In the genomic region with DNA sequence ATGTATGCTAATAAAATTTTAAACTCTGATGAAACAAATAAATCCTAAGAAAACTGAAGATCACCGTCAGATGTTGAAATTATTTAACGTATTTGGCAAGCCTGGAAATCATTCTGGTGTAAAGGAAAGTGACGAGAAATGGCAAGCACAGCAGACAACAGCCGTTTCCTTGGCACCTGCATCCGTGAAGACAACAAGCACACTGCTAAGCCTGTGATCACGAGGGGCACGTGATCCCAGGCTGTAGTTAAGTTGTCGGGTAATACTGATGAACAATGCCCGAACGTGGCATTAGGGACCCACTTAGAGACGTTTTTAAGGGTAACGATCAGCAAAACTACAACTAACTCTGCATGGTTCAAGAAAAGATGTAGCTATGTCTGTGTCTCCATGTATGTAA, we compare ENCODE assay signal across 29 mouse cellular contexts. TPM values are rescaled to one million over a fixed set of nuclear protein-coding genes. Genes with fewer than 3 reads are reported as not detected.
DNase-seq lines count a peak whose midpoint lies in the region; ATAC-seq lines count a peak whose summit lies in the region.
"Had no signal": no experiment of that assay in that cellular context is flagged by ENCODE, and none has a peak within 500 bp of the region (broad histone marks: within the 10 kb centered on the region; RNA-seq: fewer than 3 reads in every experiment).

No protein-coding gene starts in this region.

- H3K4me2 ChIP-seq in hindbrain, embryonic 14.5 days (replicated peaks) = peak overlapping the region; percentile 12; the same call in 1 of the 2 replicates
- no peak overlapping the region for H3K4me2 ChIP-seq in hindbrain, embryonic 12.5 days (replicated peaks)
- no peak overlapping the region for H3K4me2 ChIP-seq in midbrain, embryonic 14.5 days (ENCODE audit: low read length)
- no peak overlapping the region for H3K4me2 ChIP-seq in midbrain, embryonic 13.5 days (replicated peaks)
- H3K4me2 ChIP-seq: embryonic facial prominence, embryonic 13.5 days; heart, embryonic 15.5 days; intestine, embryonic 15.5 days; limb, embryonic 13.5 days; liver, embryonic 12.5 days; midbrain, embryonic 12.5 days had no signal

- H3K9ac ChIP-seq in hindbrain, embryonic 14.5 days = no peak overlapping the region
- H3K9ac ChIP-seq in hindbrain, embryonic 12.5 days = no peak overlapping the region
- no peak overlapping the region for H3K9ac ChIP-seq in midbrain, embryonic 14.5 days (replicated peaks; ENCODE audit: low read length)
- H3K9ac ChIP-seq in midbrain, embryonic 13.5 days (replicated peaks) = no peak overlapping the region
- H3K9ac ChIP-seq: embryonic facial prominence, embryonic 13.5 days; heart, embryonic 15.5 days; intestine, embryonic 15.5 days; limb, embryonic 13.5 days; liver, embryonic 12.5 days; midbrain, embryonic 12.5 days had no signal

- H3K27me3 ChIP-seq in hindbrain, embryonic 14.5 days (ENCODE audit: control insufficient read depth, insufficient read depth, low read length) = no peaks in the 10 kb centered on the region
- no peaks in the 10 kb centered on the region for H3K27me3 ChIP-seq in hindbrain, embryonic 12.5 days
- no peaks in the 10 kb centered on the region for H3K27me3 ChIP-seq in midbrain, embryonic 14.5 days (ENCODE audit: control insufficient read depth, insufficient read depth, low read length)
- H3K27me3 ChIP-seq in midbrain, embryonic 13.5 days = no peaks in the 10 kb centered on the region
- H3K27me3 ChIP-seq: embryonic facial prominence, embryonic 13.5 days; heart, embryonic 15.5 days; intestine, embryonic 15.5 days; limb, embryonic 13.5 days; liver, embryonic 12.5 days; midbrain, embryonic 12.5 days had no signal

- H3K27ac ChIP-seq in hindbrain, embryonic 14.5 days = no peak overlapping the region
- no peak overlapping the region for H3K27ac ChIP-seq in hindbrain, embryonic 12.5 days
- H3K27ac ChIP-seq in midbrain, embryonic 14.5 days (replicated peaks; ENCODE audit: low read depth, low read length) = no peak overlapping the region
- H3K27ac ChIP-seq in midbrain, embryonic 13.5 days = no peak overlapping the region
- H3K27ac ChIP-seq: embryonic facial prominence, embryonic 13.5 days; gastrocnemius, adult 2 months; heart, embryonic 15.5 days; intestine, embryonic 15.5 days; limb, embryonic 13.5 days; liver, embryonic 12.5 days; midbrain, embryonic 12.5 days had no signal

- peak; percentile 48 to 49 for DNase-seq in cerebellum, postnatal 14 days
- DNase-seq in hindbrain, embryonic 14.5 days (ENCODE audit: low spot score) = no peak
- DNase-seq in midbrain, embryonic 14.5 days = peak; percentile 26
- peak; percentile 25 for DNase-seq in retina, embryonic 14.5 days (ENCODE audit: low spot score)
- no peak for DNase-seq in adrenal gland, postnatal 25 days
- DNase-seq: adrenal gland, postnatal 10 days; cerebellum, adult 11 months; cerebellum, adult 9-11 months; embryo, embryonic 11 days; gastrocnemius, adult 2 months; heart, postnatal 4 days; kidney, adult 8-10 months; kidney, postnatal 14 days; layer of hippocampus, postnatal 36 days; lung, adult 18-20 months; lung, postnatal 10 days; right cerebral cortex, postnatal 14 days; spleen, adult 18-20 months had no signal

- no peaks in the 10 kb centered on the region for H3K9me3 ChIP-seq in hindbrain, embryonic 14.5 days (ENCODE audit: control insufficient read depth, low read length)
- H3K9me3 ChIP-seq in hindbrain, embryonic 12.5 days (replicated peaks) = no peaks in the 10 kb centered on the region
- H3K9me3 ChIP-seq in midbrain, embryonic 14.5 days (ENCODE audit: control insufficient read depth, low read length) = no peaks in the 10 kb centered on the region
- H3K9me3 ChIP-seq in midbrain, embryonic 13.5 days = no peaks in the 10 kb centered on the region
- H3K9me3 ChIP-seq: embryonic facial prominence, embryonic 13.5 days; heart, embryonic 15.5 days; intestine, embryonic 15.5 days; limb, embryonic 13.5 days; liver, embryonic 12.5 days; midbrain, embryonic 12.5 days had no signal

- no peak for ATAC-seq in cerebellum, adult (ENCODE audit: insufficient number of reproducible peaks, low FRiP score, low TSS enrichment)
- ATAC-seq in hindbrain, embryonic 14.5 days (ENCODE audit: low FRiP score) = no peak
- ATAC-seq in hindbrain, embryonic 12.5 days (ENCODE audit: low FRiP score) = no peak
- ATAC-seq in midbrain, embryonic 14.5 days (ENCODE audit: low FRiP score, low TSS enrichment) = no peak
- no peak for ATAC-seq in midbrain, embryonic 13.5 days
- ATAC-seq: intestine, embryonic 15.5 days; liver, embryonic 12.5 days had no signal

- no peak overlapping the region for H3K4me3 ChIP-seq in hindbrain, embryonic 14.5 days (replicated peaks; ENCODE audit: low read length)
- no peak overlapping the region for H3K4me3 ChIP-seq in hindbrain, embryonic 12.5 days
- H3K4me3 ChIP-seq in midbrain, embryonic 14.5 days (replicated peaks; ENCODE audit: low read depth, low read length) = no peak overlapping the region
- no peak overlapping the region for H3K4me3 ChIP-seq in midbrain, embryonic 13.5 days (replicated peaks)
- H3K4me3 ChIP-seq: embryonic facial prominence, embryonic 13.5 days; erythroblast, embryonic 14.5 days; gastrocnemius, adult 2 months; heart, embryonic 15.5 days; intestine, embryonic 15.5 days; limb, embryonic 13.5 days; liver, embryonic 12.5 days; midbrain, embryonic 12.5 days had no signal

- no peaks in the 10 kb centered on the region for H3K36me3 ChIP-seq in hindbrain, embryonic 14.5 days (replicated peaks; ENCODE audit: control insufficient read depth, insufficient read depth)
- no peaks in the 10 kb centered on the region for H3K36me3 ChIP-seq in hindbrain, embryonic 12.5 days
- H3K36me3 ChIP-seq in midbrain, embryonic 14.5 days (ENCODE audit: control insufficient read depth, insufficient read depth, low read length) = no peaks in the 10 kb centered on the region
- no peaks in the 10 kb centered on the region for H3K36me3 ChIP-seq in midbrain, embryonic 13.5 days
- H3K36me3 ChIP-seq: embryonic facial prominence, embryonic 13.5 days; heart, embryonic 15.5 days; intestine, embryonic 15.5 days; limb, embryonic 13.5 days; liver, embryonic 12.5 days; midbrain, embryonic 12.5 days had no signal

- H3K4me1 ChIP-seq in hindbrain, embryonic 14.5 days (replicated peaks; ENCODE audit: control insufficient read depth, insufficient read depth, low read length) = no peaks in the 10 kb centered on the region
- H3K4me1 ChIP-seq in hindbrain, embryonic 12.5 days = no peaks in the 10 kb centered on the region
- no peaks in the 10 kb centered on the region; the same call in 1 of the 2 replicates for H3K4me1 ChIP-seq in midbrain, embryonic 14.5 days (ENCODE audit: control insufficient read depth, insufficient read depth, low read length)
- no peaks in the 10 kb centered on the region for H3K4me1 ChIP-seq in midbrain, embryonic 13.5 days (replicated peaks)
- H3K4me1 ChIP-seq: embryonic facial prominence, embryonic 13.5 days; heart, embryonic 15.5 days; intestine, embryonic 15.5 days; limb, embryonic 13.5 days; liver, embryonic 12.5 days; midbrain, embryonic 12.5 days had no signal

- 61% methylated on average over 12 of the region's 12 CpGs for WGBS in hindbrain, embryonic 14.5 days
- 81% methylated on average over 12 of the region's 12 CpGs for WGBS in hindbrain, embryonic 12.5 days
- 61% methylated on average over 12 of the region's 12 CpGs for WGBS in midbrain, embryonic 14.5 days
- 59% methylated on average over 12 of the region's 12 CpGs for WGBS in midbrain, embryonic 13.5 days

RNA-seq across cellular contexts. Expression of gene Clstn2, which starts 18.4 kb away (rescaled TPM):
- polyA plus RNA-seq in hindbrain, embryonic 14.5 days (2014; fragmentation: Nextera tagmentation; extraction: Ambion mirVana) = 19.6 and 21.4 TPM in 2 replicates
- 4.3 and 6.1 TPM in 2 replicates for polyA plus RNA-seq in hindbrain, embryonic 12.5 days (2016; fragmentation: Nextera tagmentation; extraction: Ambion mirVana)
- polyA plus RNA-seq in midbrain, embryonic 14.5 days (2014; fragmentation: Nextera tagmentation; extraction: Ambion mirVana) = 8.3 and 8.9 TPM in 2 replicates
- polyA plus RNA-seq in midbrain, embryonic 13.5 days (2015; fragmentation: Nextera tagmentation; extraction: Ambion mirVana) = 4.9 and 5.0 TPM in 2 replicates
- 5.5 and 5.6 TPM in 2 replicates for total RNA-seq in adrenal gland, postnatal 25 days (2021)
- total RNA-seq: neutrophil, adult 5-6 weeks had no signal
- polyA plus RNA-seq: erythroblast, embryonic 14.5 days had no signal

Comparison
In these comparisons a context has a peak if more than half of its experiments do, and no peak if none do; other contexts are left out.
1. DNase-seq: peak in cerebellum, postnatal 14 days (2 of 2), midbrain, embryonic 14.5 days (single experiment) and retina, embryonic 14.5 days (single experiment); none in hindbrain, embryonic 14.5 days (single experiment) and adrenal gland, postnatal 25 days (single experiment).